ENCODE assay signal across 9 mouse cellular contexts in genomic region chr16:94038272-94038985, GRCm38 (mm10). TPM values are rescaled to one million over a fixed set of nuclear protein-coding genes. Genes with fewer than 3 reads are reported as not detected.
A peak's percentile ranks its signal among the peaks of the same experiment; 100 is the strongest.
DNase-seq lines count a peak whose midpoint lies in the region; ATAC-seq and TF ChIP-seq lines count a peak whose summit lies in the region.
"Had no signal": no experiment of that assay in that cellular context is flagged by ENCODE, and none has a peak within 500 bp of the region (broad histone marks: within the 10 kb centered on the region; RNA-seq: fewer than 3 reads in every experiment).

No protein-coding gene starts in this region.

- TF ChIP-seq EP300 in CH12.LX (IDR thresholded peaks at IDR 0.05; ENCODE audit: low read length), result no peak

- H3K4me2 ChIP-seq in CH12.LX (ENCODE audit: insufficient read depth, low read depth, poor library complexity, severe bottlenecking), result no peak overlapping the region
- no peak overlapping the region for H3K4me2 ChIP-seq in kidney, embryonic 14.5 days (replicated peaks; ENCODE audit: low read depth, low read length)
- no peak overlapping the region for H3K4me2 ChIP-seq in liver, embryonic 11.5 days
- H3K4me2 ChIP-seq: hindbrain, embryonic 15.5 days had no signal

- peak; percentile 50; the same call in 1 of the 2 replicates for ATAC-seq in frontal cortex, adult (ENCODE audit: low TSS enrichment)
- ATAC-seq in kidney, embryonic 14.5 days (ENCODE audit: low FRiP score, low TSS enrichment), result peak; percentile 45; the same call in 1 of the 2 replicates
- no peak for ATAC-seq in liver, embryonic 11.5 days (replicated peaks; ENCODE audit: low FRiP score)
- ATAC-seq in inflammation-experienced regulatory T-cells, adult 6 months, result no peak

- TF ChIP-seq RAD21 in CH12.LX (IDR thresholded peaks at IDR 0.05; ENCODE audit: low read depth, low read length), result peak; percentile 76

- no peak overlapping the region for H3K27ac ChIP-seq in CH12.LX (ENCODE audit: insufficient read depth, low read depth)
- H3K27ac ChIP-seq in kidney, embryonic 14.5 days (ENCODE audit: low read depth, low read length), result no peak overlapping the region
- no peak overlapping the region for H3K27ac ChIP-seq in liver, embryonic 11.5 days (ENCODE audit: low read depth, low read length)
- H3K27ac ChIP-seq: hindbrain, embryonic 15.5 days had no signal

- peak; percentile 78 for DNase-seq in 3T3-L1 (ENCODE audit: low read depth, low spot score)
- peak; percentile 82 for DNase-seq in CH12.LX (ENCODE audit: extremely low read depth)
- DNase-seq in c-Kit-positive CD71-positive TER-119-positive erythroid progenitor cells, embryonic 14.5 days (ENCODE audit: low spot score), result peak; percentile 43
- DNase-seq in liver, embryonic 11.5 days (ENCODE audit: low spot score), result peak; percentile 50
- peak; percentile 38 to 51 for DNase-seq in right cerebral cortex, postnatal 10 days (ENCODE audit: low spot score in 2 of 2)

- H3K9me3 ChIP-seq in CH12.LX (replicated peaks; ENCODE audit: low read length), result no peaks in the 10 kb centered on the region
- H3K9me3 ChIP-seq in kidney, embryonic 14.5 days (ENCODE audit: control insufficient read depth, low read length), result no peaks in the 10 kb centered on the region
- H3K9me3 ChIP-seq in liver, embryonic 11.5 days (ENCODE audit: control insufficient read depth, low read length), result no peaks in the 10 kb centered on the region
- H3K9me3 ChIP-seq: hindbrain, embryonic 15.5 days had no signal

- no peak overlapping the region for H3K9ac ChIP-seq in CH12.LX (ENCODE audit: insufficient read depth, low read depth)
- H3K9ac ChIP-seq in kidney, embryonic 14.5 days (ENCODE audit: low read depth, low read length), result no peak overlapping the region
- no peak overlapping the region for H3K9ac ChIP-seq in liver, embryonic 11.5 days (ENCODE audit: low read depth, low read length)
- H3K9ac ChIP-seq: hindbrain, embryonic 15.5 days had no signal

- WGBS in kidney, embryonic 14.5 days, result 70% methylated on average over 12 of the region's 12 CpGs
- WGBS in liver, embryonic 11.5 days, result 61% methylated on average over 12 of the region's 12 CpGs

- no peak overlapping the region for H3K4me3 ChIP-seq in CH12.LX (replicated peaks in 1 of 3; ENCODE audit: low read depth in 2 of 3, low read length in 2 of 3, poor library complexity in 1 of 3)
- no peak overlapping the region for H3K4me3 ChIP-seq in kidney, embryonic 14.5 days (ENCODE audit: low read length)
- no peak overlapping the region for H3K4me3 ChIP-seq in liver, embryonic 11.5 days (ENCODE audit: low read depth, low read length)
- H3K4me3 ChIP-seq: hindbrain, embryonic 15.5 days had no signal

- H3K4me1 ChIP-seq in CH12.LX (ENCODE audit: control insufficient read depth in 1 of 2, insufficient read depth in 2 of 2), result peaks cover 9 to 11% of the 10 kb centered on the region in 2 experiments; a peak in 3 of 4 replicates
- H3K4me1 ChIP-seq in kidney, embryonic 14.5 days (ENCODE audit: control insufficient read depth, insufficient read depth, low read length), result no peaks in the 10 kb centered on the region
- no peaks in the 10 kb centered on the region for H3K4me1 ChIP-seq in liver, embryonic 11.5 days (replicated peaks; ENCODE audit: control insufficient read depth, insufficient read depth, low read length)

- peak; percentile 84 to 93 for TF ChIP-seq CTCF in CH12.LX (conservative IDR thresholded peaks at IDR 0.05 in 1 of 2, IDR thresholded peaks at IDR 0.05 in 1 of 2; ENCODE audit: low read depth in 2 of 2, low read length in 2 of 2)

- H3K36me3 ChIP-seq in CH12.LX (replicated peaks in 1 of 2; ENCODE audit: control insufficient read depth in 1 of 2, insufficient read depth in 1 of 2, low read length in 1 of 2), result peaks cover 0 to 2% of the 10 kb centered on the region in 2 experiments
- H3K36me3 ChIP-seq in kidney, embryonic 14.5 days (ENCODE audit: control insufficient read depth, insufficient read depth, low read length), result no peaks in the 10 kb centered on the region
- no peaks in the 10 kb centered on the region for H3K36me3 ChIP-seq in liver, embryonic 11.5 days (ENCODE audit: control insufficient read depth, insufficient read depth, low read length)
- H3K36me3 ChIP-seq: hindbrain, embryonic 15.5 days had no signal

- H3K79me2 ChIP-seq in CH12.LX (replicated peaks; ENCODE audit: control insufficient read depth, extremely low read depth, insufficient read depth, poor library complexity, severe bottlenecking), result no peaks in the 10 kb centered on the region

- dilution Hi-C loops in CH12.LX (cut with MboI; ENCODE audit: extremely low pct_ligation_motif_present, extremely low pct_unique_long_range_greater_than_20kb, low sequenced_read_pairs), result no loop called here

- no peak for TF ChIP-seq POLR2A in CH12.LX (IDR thresholded peaks at IDR 0.05; ENCODE audit: low read depth, low read length)

- H3K27me3 ChIP-seq in CH12.LX (replicated peaks), result no peaks in the 10 kb centered on the region
- H3K27me3 ChIP-seq in kidney, embryonic 14.5 days (ENCODE audit: control insufficient read depth, insufficient read depth, low read length), result no peaks in the 10 kb centered on the region
- peaks cover 8% of the 10 kb centered on the region for H3K27me3 ChIP-seq in liver, embryonic 11.5 days (replicated peaks; ENCODE audit: control insufficient read depth, insufficient read depth, low read length)

- in situ Hi-C loops in CH12.LX (cut with MboI; ENCODE audit: low pct_ligation_motif_present, low pct_unique_long_range_greater_than_20kb, low sequenced_read_pairs), result loop anchor here (10.0 kb wide), 1 partner anchor 216 kb away; no protein-coding TSS in a partner anchor

TF ChIP-seq in CH12.LX, 34 proteins besides CTCF, POLR2A, EP300 and RAD21:
- no peak for TF ChIP-seq KAT2A (IDR thresholded peaks at IDR 0.05; ENCODE audit: insufficient replicate concordance, low read length)
- peak; percentile 52; the same call in 1 of the 2 replicates for TF ChIP-seq MXI1 (IDR thresholded peaks at IDR 0.05; ENCODE audit: low read depth, low read length)
- peak; percentile 93 for TF ChIP-seq SMC3 (IDR thresholded peaks at IDR 0.05; ENCODE audit: low read depth, low read length)
- TF ChIP-seq MAZ (IDR thresholded peaks at IDR 0.05; ENCODE audit: low read depth, low read length), result no peak
- no peak for TF ChIP-seq CHD2 (IDR thresholded peaks at IDR 0.05; ENCODE audit: low read length)
- TF ChIP-seq TCF12 (IDR thresholded peaks at IDR 0.05; ENCODE audit: low read depth, low read length), result 0 out of 2 replicates have a peak, but pooled peaks have one; percentile 11
- peak; percentile 74 for TF ChIP-seq ZC3H11A (IDR thresholded peaks at IDR 0.05; ENCODE audit: low read depth, low read length)
- no peak for TF ChIP-seq MEF2A (IDR thresholded peaks at IDR 0.05; ENCODE audit: borderline replicate concordance, low read depth, low read length)
- TF ChIP-seq MAX (IDR thresholded peaks at IDR 0.05; ENCODE audit: low read length), result peak; percentile 55; the same call in 1 of the 2 replicates
- peak; percentile 13; the same call in 1 of the 2 replicates for TF ChIP-seq IRF4 (IDR thresholded peaks at IDR 0.05; ENCODE audit: low read depth, low read length)
- TF ChIP-seq UBTF (IDR thresholded peaks at IDR 0.05; ENCODE audit: low read depth, low read length), result no peak
- TF ChIP-seq MYC (IDR thresholded peaks at IDR 0.05; ENCODE audit: low read depth, low read length), result peak; percentile 71; the same call in 1 of the 2 replicates

RNA-seq across cellular contexts. Expression of gene Cldn14, which starts 29.8 kb away (rescaled TPM):
- total RNA-seq in CH12.LX (2012; rRNA removed), result 0.25 and 0.38 TPM in 2 replicates
- 0.15 and 0.39 TPM in 2 replicates for total RNA-seq in CH12.LX (2014; rRNA removed)
- 0.21 and 0.71 TPM in 2 replicates for polyA plus RNA-seq in CH12.LX (2012; ENCODE audit: insufficient read length, low read depth)
- polyA plus RNA-seq in kidney, embryonic 14.5 days (2014; fragmentation: Nextera tagmentation; extraction: Ambion mirVana), result not detected in 2 replicates
- 0.14 TPM in 1 of 2 replicates, not detected in the other for polyA plus RNA-seq in liver, embryonic 11.5 days (2014; fragmentation: Nextera tagmentation; extraction: Ambion mirVana)
- not detected for polyA plus RNA-seq in inflammation-experienced regulatory T-cells, adult 6 months (2017; shearing (Covaris generic))
- polyA plus RNA-seq: hindbrain, embryonic 15.5 days had no signal

RNA-seq across cellular contexts. Expression of gene Sim2, which starts 46.3 kb away (rescaled TPM):
- not detected in 2 replicates for total RNA-seq in CH12.LX (2012; rRNA removed)
- not detected in 2 replicates for total RNA-seq in CH12.LX (2014; rRNA removed)
- polyA plus RNA-seq in CH12.LX (2012; ENCODE audit: insufficient read length, low read depth), result not detected in 2 replicates
- polyA plus RNA-seq in kidney, embryonic 14.5 days (2014; fragmentation: Nextera tagmentation; extraction: Ambion mirVana), result 2.2 and 2.5 TPM in 2 replicates
- polyA plus RNA-seq in liver, embryonic 11.5 days (2014; fragmentation: Nextera tagmentation; extraction: Ambion mirVana), result 0.04 and 0.15 TPM in 2 replicates
- not detected for polyA plus RNA-seq in inflammation-experienced regulatory T-cells, adult 6 months (2017; shearing (Covaris generic))

Comparison
In these comparisons a context has a peak if more than half of its experiments do, and no peak if none do; other contexts are left out.
1. ATAC-seq: peak in frontal cortex, adult (single experiment) and kidney, embryonic 14.5 days (single experiment); none in liver, embryonic 11.5 days (single experiment) and inflammation-experienced regulatory T-cells, adult 6 months (single experiment).
2. Peak in every context shown above with its lines, with median percentiles within 50 percentile points of each other: DNase-seq.